Mouse (Mus musculus) midbrain, embryonic 10.5 days (tissue): ENCODE data around the gene Tmem50a. TPM values are rescaled to one million over a fixed set of nuclear protein-coding genes. Genes with fewer than 3 reads are reported as not detected.

Experiments
- DNase-seq: peaks from one replicate; pipeline ENCODE4 v3.0.0-alpha.2; 2017; ENCODE audit warnings: low spot score
- H3K27ac ChIP-seq: fragments of 300-500 bp; sonication (generic); replicated peaks from 2 replicates; pipeline ENCODE4 v1.5.1; 2016; ENCODE audit warnings: mild to moderate bottlenecking
- H3K27me3 ChIP-seq: fragments of 300-500 bp; sonication (generic); 2 replicates; pipeline ENCODE4 v1.6.1; 2016; ENCODE audit warnings: low read depth, mild to moderate bottlenecking; ENCODE audit not compliant: poor library complexity, severe bottlenecking
- H3K36me3 ChIP-seq: fragments of 300-500 bp; sonication (generic); 2 replicates; pipeline ENCODE4 v1.6.1; 2016; ENCODE audit warnings: mild to moderate bottlenecking, moderate library complexity
- H3K4me1 ChIP-seq: fragments of 300-500 bp; sonication (generic); 2 replicates; pipeline ENCODE4 v1.6.1; 2016
- H3K4me3 ChIP-seq: fragments of 300-500 bp; sonication (generic); 2 replicates; pipeline ENCODE4 v1.5.1; 2016; ENCODE audit warnings: mild to moderate bottlenecking, moderate library complexity
- H3K9me3 ChIP-seq: fragments of 300-500 bp; sonication (generic); replicated peaks from 2 replicates; pipeline ENCODE4 v1.6.1; 2016; ENCODE audit warnings: mild to moderate bottlenecking
- WGBS: fragments of 180-500 bp; shearing (Covaris S2); methylation state at CpG from one replicate; pipeline ENCODE4 v1.1.7; 2016; 5-methylcytosine and 5-hydroxymethylcytosine counted together
- polyA plus RNA-seq: library from polyadenylated mRNA; unstranded; fragments of >200 nt; fragmentation: Nextera tagmentation; extraction: Ambion mirVana; gene quantifications from 2 replicates; pipeline ENCODE4 v1.2.1, GENCODE M21; 2016

Gene Tmem50a
- polyA plus RNA-seq, 1 experiment from 2014 or later, result 127 TPM

- Histone ChIP-seq H3K9me3 (no peaks in the 10 kb centered on the region), H3K27me3 (no peaks in the 10 kb centered on the region), H3K27ac (no peak overlapping the region), H3K4me3 (no peak overlapping the region), H3K4me1 (peaks cover 6% of the 10 kb centered on the region), H3K36me3 (no peaks in the 10 kb centered on the region)
- WGBS, result 91% methylated on average over 4 of the region's 4 CpGs
- no peak for DNase-seq
These were observed 30.5 kb downstream of the Tmem50a start for GRCm38 (mm10) chr4:134884364-134884763.

GRCm38 (mm10) chr4:134883808-134884207, 31.0 kb downstream of the Tmem50a start:
- Histone ChIP-seq H3K27ac (no peak overlapping the region), H3K9me3 (no peaks in the 10 kb centered on the region), H3K27me3 (no peaks in the 10 kb centered on the region), H3K4me1 (peaks cover 8% of the 10 kb centered on the region), H3K36me3 (no peaks in the 10 kb centered on the region), H3K4me3 (no peak overlapping the region)
- no peak for DNase-seq
- WGBS, result 87% methylated on average over 10 of the region's 10 CpGs

- peak; percentile 26 for DNase-seq
- Histone ChIP-seq H3K27me3 (no peaks in the 10 kb centered on the region), H3K4me3 (no peak overlapping the region), H3K9me3 (no peaks in the 10 kb centered on the region), H3K4me1 (peaks cover 8% of the 10 kb centered on the region), H3K36me3 (no peaks in the 10 kb centered on the region), H3K27ac (no peak overlapping the region)
- WGBS, result 36% methylated on average over 7 of the region's 7 CpGs
These were observed 31.6 kb downstream of the Tmem50a start for GRCm38 (mm10) chr4:134883266-134883665.

DNA sequence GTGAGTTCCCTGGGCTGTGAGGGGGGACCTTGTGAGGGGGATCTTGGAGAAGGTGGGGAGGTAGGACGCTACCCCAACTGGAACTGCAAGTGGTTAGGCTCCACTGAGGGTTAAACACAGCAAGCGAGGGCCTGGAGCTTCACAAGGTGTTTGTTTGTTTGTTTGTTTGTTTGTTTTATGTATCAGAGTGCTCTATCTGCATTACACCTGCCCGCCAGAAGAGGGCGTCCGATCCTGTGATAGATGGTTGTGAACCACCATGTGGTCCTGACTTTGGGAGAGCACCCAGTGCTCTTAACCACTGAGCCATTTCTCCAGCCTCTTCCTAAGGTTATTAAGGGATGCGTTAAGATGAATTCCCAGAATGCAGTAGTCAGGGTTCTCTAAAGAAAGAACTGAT, 34.8 kb downstream of the Tmem50a start:
- no peaks in the 10 kb centered on the region for H3K27me3 ChIP-seq
- H3K4me3 ChIP-seq, result peak overlapping the region; percentile 51
- no peaks in the 10 kb centered on the region for H3K9me3 ChIP-seq
- H3K27ac ChIP-seq, result peak overlapping the region; percentile 69; the same call in 1 of the 2 replicates
- 30% methylated on average over 6 of the region's 6 CpGs for WGBS
- DNase-seq, result no peak
- H3K36me3 ChIP-seq, result no peaks in the 10 kb centered on the region
- peaks cover 8% of the 10 kb centered on the region for H3K4me1 ChIP-seq

DNA sequence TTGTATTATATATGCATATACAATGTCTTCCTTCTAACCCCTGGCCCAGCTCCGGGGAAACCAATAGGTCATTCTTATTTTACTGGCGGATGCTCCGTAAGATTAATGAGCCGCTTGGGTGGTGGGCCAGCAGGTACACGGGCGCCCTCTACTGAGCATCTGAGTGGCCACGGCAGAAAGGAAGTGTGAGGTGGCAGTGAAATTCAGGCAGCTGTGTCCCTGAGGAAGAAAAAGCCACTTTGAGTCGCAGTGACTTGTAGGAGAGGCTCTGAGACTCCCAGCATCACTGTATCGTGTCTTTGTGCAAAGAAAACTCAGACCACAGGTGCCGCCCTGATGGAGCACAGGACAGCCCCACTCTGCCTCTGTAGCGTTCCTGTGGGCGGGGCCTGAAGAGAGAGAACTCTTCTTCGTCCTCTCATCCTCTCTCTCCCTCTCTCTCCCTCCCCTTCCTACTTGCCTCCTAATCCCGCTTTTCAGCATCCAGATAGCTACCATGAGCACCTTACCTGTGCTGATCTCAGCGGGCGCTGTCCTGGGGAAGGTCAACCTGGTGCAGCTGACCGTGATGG, 35.3 kb downstream of the Tmem50a start:
- Histone ChIP-seq H3K4me3 (peak overlapping the region; percentile 51), H3K9me3 (no peaks in the 10 kb centered on the region), H3K27ac (peak overlapping the region; percentile 69), H3K36me3 (no peaks in the 10 kb centered on the region), H3K4me1 (peaks cover 8% of the 10 kb centered on the region), H3K27me3 (no peaks in the 10 kb centered on the region)
- WGBS, result 1% methylated on average over 17 of the region's 17 CpGs
- DNase-seq, result peak; percentile 73

- DNase-seq, result no peak
These were observed 38.7 kb downstream of the Tmem50a start for GRCm38 (mm10) chr4:134876171-134876570.

GRCm38 (mm10) chr4:134871950-134872349, 42.9 kb downstream of the Tmem50a start:
- peaks cover 15% of the 10 kb centered on the region for H3K4me1 ChIP-seq
- DNase-seq, result no peak
- 47% methylated on average over 2 of the region's 2 CpGs for WGBS
- no peaks in the 10 kb centered on the region for H3K9me3 ChIP-seq
- H3K4me3 ChIP-seq, result no peak overlapping the region
- H3K36me3 ChIP-seq, result no peaks in the 10 kb centered on the region
- no peak overlapping the region for H3K27ac ChIP-seq
- H3K27me3 ChIP-seq, result peaks cover 42% of the 10 kb centered on the region

More at GRCm38 (mm10) chr4:134876171-134876570, 38.7 kb downstream of the Tmem50a start:
- no peaks in the 10 kb centered on the region for H3K9me3 ChIP-seq
- no peak overlapping the region for H3K27ac ChIP-seq
- peaks cover 8% of the 10 kb centered on the region for H3K4me1 ChIP-seq
- 86% methylated on average over 9 of the region's 9 CpGs for WGBS
- H3K4me3 ChIP-seq, result no peak overlapping the region
- no peaks in the 10 kb centered on the region for H3K36me3 ChIP-seq
- 0 out of 2 replicates have a peak, but pooled peaks cover 5% of the 10 kb centered on the region for H3K27me3 ChIP-seq

GRCm38 (mm10) chr4:134871477-134871876, 43.3 kb downstream of the Tmem50a start:
- Histone ChIP-seq H3K9me3 (no peaks in the 10 kb centered on the region), H3K4me1 (peaks cover 15% of the 10 kb centered on the region), H3K36me3 (no peaks in the 10 kb centered on the region), H3K27ac (no peak overlapping the region), H3K4me3 (no peak overlapping the region), H3K27me3 (peaks cover 42% of the 10 kb centered on the region)
- WGBS, result 50% methylated on average over 4 of the region's 4 CpGs
- DNase-seq, result no peak

GRCm38 (mm10) chr4:134869815-134870375, 44.9 kb downstream of the Tmem50a start:
- no peak overlapping the region for H3K4me3 ChIP-seq
- H3K27me3 ChIP-seq, result peaks cover 42% of the 10 kb centered on the region
- no peaks in the 10 kb centered on the region for H3K9me3 ChIP-seq
- no peak for DNase-seq
- H3K27ac ChIP-seq, result 0 out of 2 replicates have a peak overlapping the region, but pooled peaks have one; percentile 9
- 51% methylated on average over 7 of the region's 7 CpGs for WGBS
- no peaks in the 10 kb centered on the region for H3K36me3 ChIP-seq
- peaks cover 15% of the 10 kb centered on the region for H3K4me1 ChIP-seq

- Histone ChIP-seq H3K27ac (0 out of 2 replicates have a peak overlapping the region, but pooled peaks have one; percentile 9), H3K4me1 (peaks cover 15% of the 10 kb centered on the region), H3K4me3 (no peak overlapping the region), H3K27me3 (peaks cover 42% of the 10 kb centered on the region), H3K9me3 (no peaks in the 10 kb centered on the region), H3K36me3 (no peaks in the 10 kb centered on the region)
- DNase-seq, result no peak
- WGBS, result 16% methylated on average over 16 of the region's 16 CpGs
These were observed 45.6 kb downstream of the Tmem50a start for GRCm38 (mm10) chr4:134869068-134869730.

DNA sequence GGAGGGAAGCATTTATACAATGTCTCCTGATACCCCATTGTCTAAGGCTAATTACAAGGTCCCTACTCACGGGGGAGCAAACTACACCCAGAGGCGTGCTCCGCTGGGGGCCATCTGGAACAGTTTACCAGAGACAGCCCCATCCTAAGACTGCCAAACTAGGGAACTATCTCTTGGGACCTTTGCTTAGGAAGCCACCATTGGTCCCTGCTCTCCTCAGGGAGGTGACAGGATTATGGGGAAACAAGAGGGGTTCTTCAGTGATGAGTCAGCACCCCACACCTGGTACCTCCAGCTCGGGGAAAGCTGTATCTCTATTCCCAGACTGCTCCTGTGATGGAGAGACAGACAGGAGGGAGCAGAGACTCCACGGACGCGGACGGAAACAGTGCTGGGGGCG, 46.3 kb downstream of the Tmem50a start:
- Histone ChIP-seq H3K36me3 (no peaks in the 10 kb centered on the region), H3K9me3 (no peaks in the 10 kb centered on the region), H3K27ac (no peak overlapping the region), H3K27me3 (peaks cover 42% of the 10 kb centered on the region), H3K4me1 (peaks cover 15% of the 10 kb centered on the region), H3K4me3 (no peak overlapping the region)
- no peak for DNase-seq
- 26% methylated on average over 9 of the region's 9 CpGs for WGBS

- Histone ChIP-seq H3K4me3 (no peak overlapping the region), H3K27me3 (peaks cover 42% of the 10 kb centered on the region), H3K9me3 (no peaks in the 10 kb centered on the region), H3K27ac (no peak overlapping the region), H3K36me3 (no peaks in the 10 kb centered on the region), H3K4me1 (peaks cover 15% of the 10 kb centered on the region)
- no peak for DNase-seq
- 91% methylated on average over 10 of the region's 10 CpGs for WGBS
These were observed 46.8 kb downstream of the Tmem50a start for GRCm38 (mm10) chr4:134868065-134868464.

GRCm38 (mm10) chr4:134867661-134868060, 47.2 kb downstream of the Tmem50a start:
- H3K4me3 ChIP-seq, result no peak overlapping the region
- no peak for DNase-seq
- 91% methylated on average over 8 of the region's 8 CpGs for WGBS
- H3K27me3 ChIP-seq, result peaks cover 42% of the 10 kb centered on the region
- no peak overlapping the region for H3K27ac ChIP-seq
- H3K9me3 ChIP-seq, result no peaks in the 10 kb centered on the region
- no peaks in the 10 kb centered on the region for H3K36me3 ChIP-seq
- peaks cover 15% of the 10 kb centered on the region for H3K4me1 ChIP-seq
